Mouse (Mus musculus): Measurements from ENCODE around the gene Tenm4. TPM values are rescaled to one million over a fixed set of nuclear protein-coding genes. Genes with fewer than 3 reads are reported as not detected.

The Tenm4 gene
- total and polyA plus RNA-seq, 3 experiments: 9.2 to 15.2 TPM; not detected in 1

- TF ChIP-seq KAT2A (conservative IDR thresholded peaks at IDR 0.05; ENCODE audit: low read depth, low read length) (no peak), POLR2AphosphoS2 (IDR thresholded peaks at IDR 0.05; ENCODE audit: low read length) (no peak), SMC3 (IDR thresholded peaks at IDR 0.05; ENCODE audit: low read depth, low read length) (no peak)
- no peak for DNase-seq (ENCODE audit: low read depth, low spot score)
- Histone ChIP-seq H3K27me3 (ENCODE audit: control insufficient read depth in 1 of 2, insufficient read depth in 2 of 2, low read length in 2 of 2) (no peaks in the 10 kb centered on the region), H3K4me3 (ENCODE audit: control insufficient read depth in 1 of 2, insufficient read depth in 1 of 2, low read depth in 2 of 2, low read length in 2 of 2) (no peak overlapping the region), H3K9me3 (replicated peaks; ENCODE audit: insufficient read depth, low read length) (no peaks in the 10 kb centered on the region), H3K79me2 (ENCODE audit: control insufficient read depth, insufficient read depth, low read length, poor library complexity) (no peaks in the 10 kb centered on the region), H3K4me1 (ENCODE audit: control insufficient read depth in 1 of 2, insufficient read depth in 2 of 2, low read length in 2 of 2) (no peaks in the 10 kb centered on the region), H3K36me3 (ENCODE audit: control insufficient read depth in 1 of 2, insufficient read depth in 2 of 2, low read length in 2 of 2) (no peaks in the 10 kb centered on the region), H3K9ac (ENCODE audit: control insufficient read depth, low read depth, low read length, poor library complexity, severe bottlenecking) (no peak overlapping the region), H3K27ac (ENCODE audit: control insufficient read depth, low read depth, low read length) (no peak overlapping the region)
Measured at GRCm38 (mm10) chr7:96211618-96212021, 40.6 kb downstream of the Tenm4 start.

GRCm38 (mm10) chr7:96212224-96212591 is 41.2 kb downstream of the Tenm4 start:
- no peaks in the 10 kb centered on the region for H3K9me3 ChIP-seq (replicated peaks; ENCODE audit: insufficient read depth, low read length)
- H3K27me3 ChIP-seq (ENCODE audit: control insufficient read depth in 1 of 2, insufficient read depth in 2 of 2, low read length in 2 of 2): no peaks in the 10 kb centered on the region
- H3K79me2 ChIP-seq (ENCODE audit: control insufficient read depth, insufficient read depth, low read length, poor library complexity): no peaks in the 10 kb centered on the region
- no peak overlapping the region for H3K9ac ChIP-seq (ENCODE audit: control insufficient read depth, low read depth, low read length, poor library complexity, severe bottlenecking)
- no peak for TF ChIP-seq POLR2A (IDR thresholded peaks at IDR 0.05; ENCODE audit: control insufficient read depth in 1 of 2, insufficient read depth in 1 of 2, low read depth in 1 of 2, low read length in 2 of 2, poor library complexity in 1 of 2)
- TF ChIP-seq MXI1 (IDR thresholded peaks at IDR 0.05; ENCODE audit: low read depth, low read length): no peak
- TF ChIP-seq RCOR1 (IDR thresholded peaks at IDR 0.05; ENCODE audit: low read depth, low read length): no peak
- TF ChIP-seq USF2 (IDR thresholded peaks at IDR 0.05; ENCODE audit: borderline replicate concordance in 1 of 2, insufficient read depth in 1 of 2, low read depth in 1 of 2, low read length in 2 of 2): no peak
- TF ChIP-seq CHD1 (IDR thresholded peaks at IDR 0.05; ENCODE audit: low read depth, low read length): no peak
- TF ChIP-seq JUND (IDR thresholded peaks at IDR 0.05; ENCODE audit: low read depth, low read length): no peak
- TF ChIP-seq MYB (IDR thresholded peaks at IDR 0.05; ENCODE audit: low read depth, low read length): no peak
- no peak for TF ChIP-seq NRF1 (IDR thresholded peaks at IDR 0.05; ENCODE audit: insufficient read depth, low read depth, low read length, poor library complexity, severe bottlenecking)
- no peak for TF ChIP-seq TBP (IDR thresholded peaks at IDR 0.05; ENCODE audit: low read depth, low read length)
- no peak for TF ChIP-seq RAD21 (IDR thresholded peaks at IDR 0.05; ENCODE audit: low read depth, low read length)
- TF ChIP-seq NELFE (IDR thresholded peaks at IDR 0.05; ENCODE audit: low read depth, low read length): no peak
- TF ChIP-seq HCFC1 (IDR thresholded peaks at IDR 0.05; ENCODE audit: low read depth, low read length): no peak
- no peak for TF ChIP-seq USF1 (IDR thresholded peaks at IDR 0.05; ENCODE audit: low read depth, low read length)
- no peak for TF ChIP-seq ZKSCAN1 (IDR thresholded peaks at IDR 0.05; ENCODE audit: low read depth, low read length)
- no peak for TF ChIP-seq TCF12 (IDR thresholded peaks at IDR 0.05; ENCODE audit: low read depth, low read length)
- TF ChIP-seq CTCF (IDR thresholded peaks at IDR 0.05 in 2 of 3, conservative IDR thresholded peaks at IDR 0.05 in 1 of 3; ENCODE audit: control insufficient read depth in 1 of 3, insufficient read depth in 1 of 3, low read depth in 2 of 3, low read length in 3 of 3, poor library complexity in 1 of 3, severe bottlenecking in 1 of 3): no peak
- TF ChIP-seq MAX (IDR thresholded peaks at IDR 0.05; ENCODE audit: low read length): no peak
- H3K4me3 ChIP-seq (ENCODE audit: control insufficient read depth in 1 of 2, insufficient read depth in 1 of 2, low read depth in 2 of 2, low read length in 2 of 2): no peak overlapping the region
- no peaks in the 10 kb centered on the region for H3K36me3 ChIP-seq (ENCODE audit: control insufficient read depth in 1 of 2, insufficient read depth in 2 of 2, low read length in 2 of 2)
- H3K27ac ChIP-seq (ENCODE audit: control insufficient read depth, low read depth, low read length): no peak overlapping the region
- no peaks in the 10 kb centered on the region for H3K4me1 ChIP-seq (ENCODE audit: control insufficient read depth in 1 of 2, insufficient read depth in 2 of 2, low read length in 2 of 2)
- DNase-seq (ENCODE audit: low read depth, low spot score): no peak
